Mouse (Mus musculus) intestine, embryonic 15.5 days (tissue): ENCODE results near the gene Maml1. TPM values are rescaled to one million over a fixed set of nuclear protein-coding genes. Genes with fewer than 3 reads are reported as not detected.

Experiments
- ATAC-seq: fragments of 200-750 bp; cut with Nextera tagmentation; 2 replicates; pipeline ENCODE4 v1.8.0; 2017; ENCODE audit warnings: moderate TSS enrichment, moderate library complexity
- H3K27ac ChIP-seq: fragments of 300-500 bp; sonication (generic); 2 replicates; pipeline ENCODE4 v1.5.1; 2015; ENCODE audit warnings: mild to moderate bottlenecking, inconsistent platforms
- H3K27me3 ChIP-seq: fragments of 300-500 bp; sonication (generic); replicated peaks from 2 replicates; pipeline ENCODE4 v1.6.1; 2015; ENCODE audit warnings: inconsistent platforms
- H3K36me3 ChIP-seq: fragments of 300-500 bp; sonication (generic); 2 replicates; pipeline ENCODE4 v1.6.1; 2015; ENCODE audit warnings: inconsistent platforms
- H3K4me1 ChIP-seq: fragments of 300-500 bp; sonication (generic); replicated peaks from 2 replicates; pipeline ENCODE4 v1.6.1; 2015; ENCODE audit warnings: inconsistent platforms
- H3K4me2 ChIP-seq: fragments of 300-500 bp; sonication (generic); replicated peaks from 2 replicates; pipeline ENCODE4 v1.6.1; 2015; ENCODE audit warnings: mild to moderate bottlenecking, inconsistent platforms
- H3K4me3 ChIP-seq: fragments of 300-500 bp; sonication (generic); replicated peaks from 2 replicates; pipeline ENCODE4 v1.5.1; 2015; ENCODE audit warnings: inconsistent platforms
- H3K9ac ChIP-seq: fragments of 300-500 bp; sonication (generic); 2 replicates; pipeline ENCODE4 v1.6.1; 2015; ENCODE audit warnings: inconsistent platforms
- H3K9me3 ChIP-seq: fragments of 300-500 bp; sonication (generic); 2 replicates; pipeline ENCODE4 v1.6.1; 2016; ENCODE audit warnings: inconsistent platforms
- WGBS: fragments of 180-500 bp; shearing (Covaris S2); methylation state at CpG from one replicate; pipeline ENCODE4 v1.1.7; 2015; 5-methylcytosine and 5-hydroxymethylcytosine counted together
- polyA plus RNA-seq: library from polyadenylated mRNA; unstranded; fragments of >200 nt; fragmentation: Nextera tagmentation; extraction: Ambion mirVana; gene quantifications from 2 replicates; pipeline ENCODE4 v1.2.1, GENCODE M21; 2015

Gene Maml1
- polyA plus RNA-seq, 1 experiment from 2014 or later: 4.3 TPM

DNA sequence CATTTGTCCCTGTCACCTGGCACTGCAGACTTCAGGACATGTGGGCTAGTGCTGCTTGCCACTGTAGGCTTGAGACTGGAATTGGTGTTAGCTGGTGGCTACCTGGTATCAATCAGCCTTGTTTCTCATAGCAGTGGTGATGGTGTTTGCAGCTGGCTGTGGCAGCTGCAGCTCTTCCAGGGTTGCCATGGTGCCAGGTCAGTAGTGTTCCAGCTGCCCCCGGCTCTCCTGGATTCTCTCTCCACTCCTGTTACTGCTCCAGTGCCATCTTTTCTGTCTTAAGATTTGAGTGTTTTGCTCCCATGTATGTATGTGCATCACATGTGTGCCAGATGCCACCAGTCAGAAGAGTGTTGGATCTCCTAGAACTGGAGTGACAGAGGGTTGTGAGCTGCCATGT lies 38.7 kb downstream of the Maml1 start:
- Histone ChIP-seq H3K36me3 (peaks cover 10% of the 10 kb centered on the region), H3K27ac (no peak overlapping the region), H3K9ac (no peak overlapping the region), H3K4me3 (no peak overlapping the region), H3K4me2 (no peak overlapping the region), H3K27me3 (no peaks in the 10 kb centered on the region), H3K4me1 (peaks cover 13% of the 10 kb centered on the region; the same call in 1 of the 2 replicates), H3K9me3 (no peaks in the 10 kb centered on the region)
- WGBS: 41% methylated on average over 1 of the region's 1 CpGs
- ATAC-seq: no peak

DNA sequence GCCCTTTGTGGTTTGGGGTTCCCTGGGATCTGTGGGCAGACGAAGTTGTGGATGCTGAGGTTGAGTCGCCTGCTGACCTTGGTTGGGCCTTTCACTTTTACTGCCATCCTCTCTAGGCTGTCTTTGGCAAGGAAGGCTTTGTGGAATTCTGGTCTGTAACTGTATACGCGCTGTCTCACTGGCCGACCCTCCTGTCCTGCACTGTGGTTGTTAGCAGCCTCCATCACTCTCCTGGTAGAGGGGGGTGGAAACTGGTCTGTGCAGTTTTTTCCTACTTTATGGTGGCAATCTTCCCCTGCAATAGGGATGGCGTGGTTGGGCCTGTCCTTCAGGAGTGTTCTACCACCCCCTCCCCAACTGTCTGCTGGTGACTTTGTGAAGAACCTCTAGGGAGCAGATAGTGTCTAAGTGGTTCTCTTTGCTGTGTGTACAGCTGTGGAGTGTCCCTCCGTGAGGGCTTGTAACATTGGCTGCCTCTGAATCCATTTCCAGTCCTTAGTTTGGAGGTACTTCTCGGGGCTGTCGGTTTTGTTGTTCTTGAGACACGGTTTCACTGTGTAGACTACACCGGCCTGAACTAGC lies 39.3 kb downstream of the Maml1 start:
- peaks cover 6% of the 10 kb centered on the region for H3K36me3 ChIP-seq
- peaks cover 13% of the 10 kb centered on the region; the same call in 1 of the 2 replicates for H3K4me1 ChIP-seq
- H3K9ac ChIP-seq: no peak overlapping the region
- 45% methylated on average over 11 of the region's 11 CpGs for WGBS
- ATAC-seq: peak; percentile 76
- H3K4me3 ChIP-seq: no peak overlapping the region
- no peaks in the 10 kb centered on the region for H3K27me3 ChIP-seq
- H3K27ac ChIP-seq: peak overlapping the region; percentile 14; the same call in 1 of the 2 replicates
- no peaks in the 10 kb centered on the region for H3K9me3 ChIP-seq
- H3K4me2 ChIP-seq: peak overlapping the region; percentile 6; the same call in 1 of the 2 replicates

GRCm38 (mm10) chr11:50252166-50252565 lies 39.9 kb downstream of the Maml1 start:
- Histone ChIP-seq H3K4me3 (no peak overlapping the region), H3K27ac (peak overlapping the region; percentile 14; the same call in 1 of the 2 replicates), H3K4me2 (no peak overlapping the region), H3K9me3 (no peaks in the 10 kb centered on the region), H3K27me3 (no peaks in the 10 kb centered on the region), H3K4me1 (peaks cover 13% of the 10 kb centered on the region; the same call in 1 of the 2 replicates), H3K36me3 (peaks cover 5% of the 10 kb centered on the region; the same call in 1 of the 2 replicates), H3K9ac (no peak overlapping the region)
- WGBS: 47% methylated on average over 3 of the region's 3 CpGs
- peak; percentile 37; the same call in 1 of the 2 replicates for ATAC-seq

DNA sequence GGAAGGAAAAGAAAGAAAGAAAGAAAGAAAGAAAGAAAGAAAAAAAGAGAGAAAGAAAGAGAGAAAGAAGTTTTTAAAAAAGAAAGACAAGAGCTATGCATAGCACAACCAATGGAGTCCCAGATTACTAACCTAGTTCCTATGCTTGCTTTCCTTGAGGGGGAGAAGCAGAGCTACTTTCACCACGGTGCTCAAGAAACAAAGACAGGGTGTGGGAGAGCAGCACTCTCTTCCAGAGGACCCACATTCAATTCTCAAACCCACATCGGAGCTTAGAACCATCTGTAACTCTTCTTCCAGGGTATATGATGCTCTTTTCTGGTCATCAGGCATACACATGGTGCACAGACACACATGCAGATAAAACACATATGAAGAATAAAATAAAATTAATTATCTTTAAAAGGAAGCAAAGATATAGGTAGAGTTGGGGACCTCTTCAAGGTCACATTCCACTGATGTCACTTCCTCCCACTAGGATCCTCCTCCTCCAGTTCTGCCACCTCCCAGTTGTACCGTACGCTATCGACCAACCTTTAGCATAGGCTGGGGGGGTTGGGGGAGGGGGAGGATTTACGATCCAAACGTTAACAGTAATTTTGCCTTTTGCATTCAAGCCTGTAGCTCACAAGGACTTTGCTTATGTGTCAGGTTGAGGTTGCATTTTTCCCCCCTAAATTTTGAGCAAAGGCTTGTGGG lies 43.5 kb downstream of the Maml1 start:
- H3K9ac ChIP-seq: no peak overlapping the region
- no peaks in the 10 kb centered on the region for H3K36me3 ChIP-seq
- ATAC-seq: no peak
- WGBS: 67% methylated on average over 7 of the region's 7 CpGs
- H3K4me1 ChIP-seq: peaks cover 13% of the 10 kb centered on the region; the same call in 1 of the 2 replicates
- no peak overlapping the region for H3K4me2 ChIP-seq
- no peaks in the 10 kb centered on the region for H3K27me3 ChIP-seq
- no peak overlapping the region for H3K27ac ChIP-seq
- H3K4me3 ChIP-seq: no peak overlapping the region
- no peaks in the 10 kb centered on the region for H3K9me3 ChIP-seq

DNA sequence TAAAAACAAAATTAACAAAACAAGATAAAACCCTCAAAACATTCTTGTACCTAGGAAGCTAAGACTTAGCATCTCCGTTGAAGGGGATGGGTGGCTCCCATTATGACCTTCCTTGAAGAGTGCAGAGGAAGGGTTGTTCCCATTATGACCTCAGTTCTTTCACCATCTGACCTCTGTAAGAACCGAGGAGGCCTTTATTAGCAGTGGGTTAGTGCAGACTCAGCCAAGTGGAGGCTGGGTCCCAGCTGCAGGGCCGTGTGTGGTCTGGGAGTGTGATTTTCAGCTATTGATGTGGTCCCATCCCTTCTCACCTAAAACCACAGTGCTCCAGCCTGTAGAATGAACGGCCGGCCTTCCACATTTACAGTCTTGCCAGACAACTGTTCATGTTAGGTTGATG lies 46.8 kb downstream of the Maml1 start:
- Histone ChIP-seq H3K4me1 (no peaks in the 10 kb centered on the region), H3K4me2 (no peak overlapping the region), H3K27me3 (no peaks in the 10 kb centered on the region), H3K4me3 (no peak overlapping the region), H3K9ac (no peak overlapping the region), H3K27ac (no peak overlapping the region), H3K9me3 (no peaks in the 10 kb centered on the region), H3K36me3 (no peaks in the 10 kb centered on the region)
- ATAC-seq: no peak
- 69% methylated on average over 5 of the region's 5 CpGs for WGBS

DNA sequence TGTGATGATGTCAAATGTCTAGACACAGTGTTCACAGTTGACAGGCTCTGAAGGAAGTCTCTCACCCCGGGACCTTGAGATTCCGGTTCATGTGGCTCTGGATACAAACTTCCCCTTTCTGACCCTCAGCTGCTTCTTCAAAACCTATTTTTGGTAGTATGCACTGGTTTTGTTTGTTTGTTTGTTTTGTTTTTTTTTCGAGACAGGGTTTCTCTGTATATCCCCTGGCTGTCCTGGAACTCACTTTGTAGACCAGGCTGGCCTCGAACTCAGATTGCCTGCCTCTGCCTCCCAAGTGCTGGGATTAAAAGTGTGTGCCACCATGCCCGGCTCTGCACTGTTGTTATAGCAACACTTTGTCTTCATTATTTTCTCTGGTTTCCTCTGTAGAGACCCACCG lies 48.2 kb downstream of the Maml1 start:
- H3K9ac ChIP-seq: no peak overlapping the region
- no peak overlapping the region for H3K4me3 ChIP-seq
- H3K4me2 ChIP-seq: no peak overlapping the region
- WGBS: 76% methylated on average over 6 of the region's 6 CpGs
- no peak overlapping the region for H3K27ac ChIP-seq
- no peak for ATAC-seq
- no peaks in the 10 kb centered on the region for H3K9me3 ChIP-seq
- H3K27me3 ChIP-seq: no peaks in the 10 kb centered on the region
- H3K36me3 ChIP-seq: no peaks in the 10 kb centered on the region
- H3K4me1 ChIP-seq: no peaks in the 10 kb centered on the region

- H3K4me3 ChIP-seq: no peak overlapping the region
- no peak overlapping the region for H3K9ac ChIP-seq
- no peak for ATAC-seq
- WGBS: 81% methylated on average over 7 of the region's 7 CpGs
- H3K4me2 ChIP-seq: no peak overlapping the region
- no peak overlapping the region for H3K27ac ChIP-seq
- 0 out of 2 replicates have a peak, but pooled peaks cover 10% of the 10 kb centered on the region for H3K27me3 ChIP-seq
- peaks cover 15% of the 10 kb centered on the region for H3K4me1 ChIP-seq
- no peaks in the 10 kb centered on the region for H3K9me3 ChIP-seq
- H3K36me3 ChIP-seq: no peaks in the 10 kb centered on the region
Measured at GRCm38 (mm10) chr11:50240235-50240911, 51.7 kb downstream of the Maml1 start.

GRCm38 (mm10) chr11:50238821-50239791 lies 53.0 kb downstream of the Maml1 start:
- no peak for ATAC-seq
- H3K4me2 ChIP-seq: no peak overlapping the region
- peaks cover 9% of the 10 kb centered on the region for H3K36me3 ChIP-seq
- H3K27me3 ChIP-seq: 0 out of 2 replicates have a peak, but pooled peaks cover 10% of the 10 kb centered on the region
- peaks cover 15% of the 10 kb centered on the region for H3K4me1 ChIP-seq
- no peaks in the 10 kb centered on the region for H3K9me3 ChIP-seq
- H3K4me3 ChIP-seq: no peak overlapping the region
- 92% methylated on average over 9 of the region's 9 CpGs for WGBS
- H3K27ac ChIP-seq: no peak overlapping the region
- no peak overlapping the region for H3K9ac ChIP-seq

DNA sequence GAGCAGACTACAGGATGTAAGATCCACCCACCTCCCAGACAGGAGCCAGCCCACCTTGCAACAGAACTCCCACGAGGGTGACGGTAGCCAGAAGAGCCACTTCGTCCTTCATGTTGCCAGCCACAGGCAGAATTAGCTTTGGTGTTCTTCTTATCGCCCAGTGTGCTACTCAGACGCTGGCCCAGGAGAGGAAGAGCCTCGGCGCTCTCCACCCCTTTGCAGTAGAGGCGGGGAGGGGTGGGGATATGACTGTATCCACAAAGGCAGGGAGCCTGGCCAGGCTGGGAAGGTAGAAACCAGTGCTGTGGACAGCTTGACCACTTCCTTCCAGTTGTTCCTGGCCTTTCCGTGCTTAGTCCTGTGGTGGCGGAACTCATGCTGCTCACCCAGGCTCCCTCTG lies 53.8 kb downstream of the Maml1 start, which contains the start of gene Ltc4s:
Ltc4s (minus strand) TSS at position 293 of the 400 bp plus-strand sequence.
- peaks cover 15% of the 10 kb centered on the region for H3K4me1 ChIP-seq
- H3K4me2 ChIP-seq: peak within 1 kb of the TSS; percentile 95
- 0 out of 2 replicates have a peak, but pooled peaks cover 10% of the 10 kb centered on the region for H3K27me3 ChIP-seq
- peaks cover 17% of the 10 kb centered on the region for H3K36me3 ChIP-seq
- ATAC-seq: no peak
- H3K4me3 ChIP-seq: peak within 1 kb of the TSS; percentile 58
- no peaks in the 10 kb centered on the region for H3K9me3 ChIP-seq
- H3K27ac ChIP-seq: no peak within 1 kb of the TSS
- 46% methylated on average over 10 of the region's 10 CpGs for WGBS
- no peak within 1 kb of the TSS for H3K9ac ChIP-seq

DNA sequence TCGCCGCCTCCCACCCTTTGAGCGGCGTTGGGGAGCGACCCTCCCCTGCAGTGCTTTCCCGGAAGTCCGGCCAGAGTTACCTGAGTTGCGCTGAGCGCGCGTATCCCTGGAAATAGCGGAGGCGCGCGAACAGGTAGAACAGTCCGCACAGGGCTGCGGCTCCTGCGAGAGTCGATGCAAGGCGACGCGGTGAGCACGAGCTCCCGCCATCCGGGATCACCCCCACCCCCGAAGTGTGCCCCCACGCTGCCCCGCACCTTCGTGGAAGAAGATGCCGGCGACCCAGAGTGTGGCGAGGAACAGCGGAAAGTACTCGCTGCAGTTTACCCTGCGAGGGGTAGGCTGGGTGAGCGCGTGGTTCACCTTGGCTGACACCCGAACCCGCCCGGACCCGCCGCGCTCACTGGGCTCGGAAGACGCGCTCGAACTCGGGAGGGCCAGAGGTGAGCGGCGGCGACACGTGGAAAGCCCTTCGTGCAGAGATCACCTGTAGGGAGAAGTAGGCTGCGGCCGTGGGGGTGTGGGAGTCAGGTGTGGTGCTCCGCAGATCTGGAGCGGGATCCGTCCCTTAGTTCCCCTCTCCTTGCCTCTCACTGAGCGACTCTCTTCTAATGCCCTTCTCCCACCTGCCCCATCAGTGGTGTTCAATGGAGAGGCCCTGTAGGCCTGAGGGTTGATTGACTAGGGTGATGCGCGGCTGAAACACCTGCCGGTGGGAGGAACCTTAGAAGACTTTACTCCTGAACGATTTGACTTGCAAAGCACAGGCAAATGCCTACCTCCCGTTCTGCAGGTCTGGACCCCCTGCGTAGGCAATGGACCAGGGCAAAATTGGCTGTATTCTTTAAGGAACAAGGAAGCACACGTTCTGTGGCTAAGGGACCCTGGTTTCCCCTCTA lies 54.9 kb downstream of the Maml1 start:
- peaks cover 15% of the 10 kb centered on the region for H3K4me1 ChIP-seq
- ATAC-seq: peak; percentile 52
- WGBS: 2% methylated on average over 66 of the region's 66 CpGs
- no peaks in the 10 kb centered on the region for H3K9me3 ChIP-seq
- no peak overlapping the region for H3K27ac ChIP-seq
- peak overlapping the region; percentile 58 for H3K4me3 ChIP-seq
- peak overlapping the region; percentile 57 for H3K9ac ChIP-seq
- H3K27me3 ChIP-seq: 0 out of 2 replicates have a peak, but pooled peaks cover 10% of the 10 kb centered on the region
- peaks cover 27% of the 10 kb centered on the region for H3K36me3 ChIP-seq
- peak overlapping the region; percentile 95 for H3K4me2 ChIP-seq

DNA sequence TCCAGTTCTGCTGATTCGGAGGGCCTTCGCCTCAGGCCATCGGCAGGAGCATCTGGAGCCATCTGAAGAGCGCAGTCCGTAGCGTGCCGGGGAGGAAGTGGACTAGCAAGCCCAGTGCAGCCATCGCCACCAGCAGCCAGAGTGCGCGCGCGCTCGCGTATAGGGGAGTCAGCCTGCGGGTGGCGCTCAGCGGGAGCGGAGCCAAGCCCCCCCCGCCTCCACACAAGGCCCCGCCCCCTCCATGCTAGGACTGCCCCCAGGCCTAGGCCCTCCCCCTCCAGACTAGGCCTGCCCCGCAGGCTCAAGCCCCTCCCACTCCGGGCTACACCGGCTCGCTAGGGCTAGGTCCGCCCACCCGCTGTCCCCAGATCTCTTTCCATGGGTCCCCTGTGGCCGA lies 55.6 kb downstream of the Maml1 start:
- H3K27ac ChIP-seq: no peak overlapping the region
- peaks cover 34% of the 10 kb centered on the region for H3K36me3 ChIP-seq
- no peaks in the 10 kb centered on the region for H3K9me3 ChIP-seq
- peak overlapping the region; percentile 57 for H3K9ac ChIP-seq
- ATAC-seq: peak; percentile 95
- H3K4me3 ChIP-seq: peak overlapping the region; percentile 58
- H3K4me2 ChIP-seq: peak overlapping the region; percentile 95
- H3K27me3 ChIP-seq: 0 out of 2 replicates have a peak, but pooled peaks cover 10% of the 10 kb centered on the region
- 1% methylated on average over 27 of the region's 27 CpGs for WGBS
- H3K4me1 ChIP-seq: peaks cover 15% of the 10 kb centered on the region
